Mouse (Mus musculus) gastrocnemius, postnatal 25 days (tissue): ENCODE results near the gene Cyb561a3. TPM values are rescaled to one million over a fixed set of nuclear protein-coding genes. Genes with fewer than 3 reads are reported as not detected.
A peak's percentile ranks its signal among the peaks of the same experiment; 100 is the strongest.

Source experiments
- DNase-seq: peaks from one replicate; pipeline ENCODE4 v3.0.0; 2022
- total RNA-seq, 2 experiments: library from RNA; stranded (reverse); gene quantifications; 1 replicate in 1 of 2; 2 replicates in 1 of 2; pipeline ENCODE4 v1.2.3; 2021

Gene Cyb561a3
- total RNA-seq, 2 experiments from 2014 or later: 4.5 to 6.2 TPM

DNA sequence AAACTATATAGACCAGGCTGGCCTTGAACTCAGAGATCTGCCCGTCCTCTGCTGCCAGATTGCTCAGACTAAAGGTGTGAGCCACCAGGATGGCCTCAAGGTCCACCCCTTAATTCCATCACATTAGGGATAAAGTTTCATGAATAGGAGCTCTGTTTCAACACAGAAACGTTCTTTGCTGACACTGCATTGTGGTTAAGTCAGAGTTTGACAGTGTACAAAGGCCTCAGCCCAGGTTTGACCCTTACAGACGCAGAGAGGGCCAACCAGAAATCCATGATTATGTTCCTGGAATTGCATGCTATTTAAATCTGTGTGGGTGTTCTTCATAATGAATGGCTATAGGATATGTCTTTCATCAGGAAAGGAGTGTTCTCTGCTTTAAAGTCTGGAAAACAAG, 13.3 kb downstream of the Cyb561a3 start:
- no peak for DNase-seq

DNA sequence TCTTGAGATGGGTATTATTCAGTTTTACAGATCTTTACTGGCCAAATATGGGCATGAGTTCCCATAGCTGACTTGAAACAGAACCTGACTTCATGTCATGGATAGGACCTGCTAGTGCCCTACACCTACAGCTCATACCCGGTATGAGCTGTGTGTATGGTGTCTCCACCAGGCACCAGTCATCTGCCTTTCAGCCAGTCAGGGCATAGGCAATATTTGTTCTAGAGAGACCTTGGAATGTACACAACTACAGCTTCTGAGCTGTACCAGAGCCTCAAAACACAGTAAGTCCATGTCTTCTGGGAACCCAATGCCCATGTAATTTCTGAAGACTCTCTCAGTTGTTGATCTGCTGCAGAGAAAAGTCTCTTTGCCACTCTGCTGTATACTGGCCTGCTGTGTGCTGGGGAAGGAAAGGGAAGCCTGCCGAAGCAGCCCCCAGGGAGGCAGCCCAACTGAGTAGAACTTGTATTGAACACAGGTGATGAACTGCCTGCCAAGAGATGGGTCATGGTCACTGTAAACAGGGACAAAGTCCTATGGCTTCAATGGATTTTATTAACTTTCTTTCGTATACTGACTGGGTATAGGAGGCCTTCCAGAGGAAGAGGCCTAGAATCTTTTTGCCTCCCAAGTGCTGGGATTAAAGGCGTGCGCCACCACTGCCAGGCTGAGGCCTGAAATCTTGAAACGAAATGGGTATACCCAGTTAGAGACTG, 14.8 kb downstream of the Cyb561a3 start:
- no peak for DNase-seq

DNA sequence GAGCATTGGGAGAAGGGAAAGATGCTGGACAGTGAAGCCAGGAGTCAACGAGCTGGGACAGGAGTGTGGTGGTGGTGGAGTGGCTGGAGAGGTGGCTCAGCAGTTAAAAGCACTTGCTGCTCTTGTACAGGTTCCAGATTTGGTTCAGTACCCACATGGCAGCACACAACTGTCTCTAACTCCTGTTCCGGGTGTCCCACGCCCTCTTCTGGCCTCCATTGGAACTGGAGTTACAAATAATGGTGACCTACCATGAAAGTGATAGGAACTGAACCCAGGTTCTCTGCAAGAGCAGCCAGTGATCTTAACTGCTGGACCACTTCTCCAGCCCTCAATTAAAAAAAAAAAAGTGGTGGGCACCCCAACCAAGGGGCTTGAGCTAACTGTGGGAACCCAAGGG, 21.2 kb downstream of the Cyb561a3 start:
- no peak for DNase-seq

DNA sequence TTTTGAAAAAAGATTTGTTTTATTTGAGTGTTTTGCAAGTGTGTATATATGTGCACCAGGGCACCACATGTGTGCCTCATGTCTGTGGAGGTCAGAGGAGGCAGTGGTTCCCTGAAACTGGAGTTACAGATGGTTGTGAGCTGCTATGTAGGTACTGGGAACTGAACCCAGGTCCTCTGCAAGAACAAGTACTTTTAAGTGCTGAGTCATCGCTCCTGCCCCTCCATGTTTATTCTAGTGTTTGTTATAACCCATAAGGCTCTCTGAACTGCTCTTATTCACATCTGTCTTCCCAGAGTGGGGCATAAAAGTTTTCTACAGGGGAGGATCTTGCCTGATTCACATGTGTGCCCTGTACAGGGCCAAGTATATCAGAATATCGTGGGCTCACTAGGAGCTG, 22.7 kb downstream of the Cyb561a3 start:
- no peak for DNase-seq

DNA sequence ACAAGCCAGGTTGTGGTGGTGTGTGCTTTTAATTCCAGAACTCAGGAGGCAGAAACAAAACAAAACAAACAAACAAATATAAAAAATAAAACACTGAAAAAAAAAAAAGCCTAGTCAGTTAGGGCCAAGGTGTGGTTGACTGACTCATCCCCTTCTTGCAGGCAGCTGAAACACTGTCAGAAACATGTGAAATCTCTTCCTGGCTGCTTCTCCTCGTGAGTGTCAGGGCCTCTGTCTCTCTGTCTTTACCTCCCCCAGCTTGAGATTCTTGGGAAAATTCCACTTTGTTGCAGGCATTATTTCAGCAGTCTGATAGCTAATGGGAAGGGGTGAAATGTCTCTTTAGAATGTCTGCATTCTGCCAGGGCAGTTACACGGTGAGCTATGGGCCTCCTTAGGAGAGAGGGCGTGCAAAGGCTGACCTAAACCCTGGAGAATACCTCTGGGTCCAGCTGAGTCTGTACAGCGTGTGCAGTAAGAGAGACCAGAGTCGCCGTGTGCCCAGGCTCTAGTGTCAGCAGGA, 25.3 kb downstream of the Cyb561a3 start:
- DNase-seq: no peak

DNA sequence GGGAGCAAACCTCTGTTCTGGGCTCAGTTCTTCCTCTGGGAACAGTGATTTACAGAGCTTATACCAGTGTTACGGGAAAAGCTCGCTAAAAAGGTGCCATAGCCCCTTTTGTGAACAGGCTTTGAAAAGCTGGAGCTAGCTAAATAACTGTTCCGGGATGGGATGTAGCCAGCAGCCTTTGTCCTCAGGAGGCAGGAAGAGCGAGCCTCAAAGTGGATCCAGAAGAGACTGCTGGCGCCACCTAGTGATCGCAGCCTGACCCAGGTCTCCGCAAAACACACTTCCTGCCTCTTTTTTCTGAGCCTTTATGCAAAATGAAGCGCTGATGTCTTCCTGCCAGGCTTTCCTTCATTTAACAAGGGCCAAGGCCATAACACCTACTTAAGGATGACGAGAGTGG, 25.8 kb downstream of the Cyb561a3 start:
- peak; percentile 80 for DNase-seq

DNA sequence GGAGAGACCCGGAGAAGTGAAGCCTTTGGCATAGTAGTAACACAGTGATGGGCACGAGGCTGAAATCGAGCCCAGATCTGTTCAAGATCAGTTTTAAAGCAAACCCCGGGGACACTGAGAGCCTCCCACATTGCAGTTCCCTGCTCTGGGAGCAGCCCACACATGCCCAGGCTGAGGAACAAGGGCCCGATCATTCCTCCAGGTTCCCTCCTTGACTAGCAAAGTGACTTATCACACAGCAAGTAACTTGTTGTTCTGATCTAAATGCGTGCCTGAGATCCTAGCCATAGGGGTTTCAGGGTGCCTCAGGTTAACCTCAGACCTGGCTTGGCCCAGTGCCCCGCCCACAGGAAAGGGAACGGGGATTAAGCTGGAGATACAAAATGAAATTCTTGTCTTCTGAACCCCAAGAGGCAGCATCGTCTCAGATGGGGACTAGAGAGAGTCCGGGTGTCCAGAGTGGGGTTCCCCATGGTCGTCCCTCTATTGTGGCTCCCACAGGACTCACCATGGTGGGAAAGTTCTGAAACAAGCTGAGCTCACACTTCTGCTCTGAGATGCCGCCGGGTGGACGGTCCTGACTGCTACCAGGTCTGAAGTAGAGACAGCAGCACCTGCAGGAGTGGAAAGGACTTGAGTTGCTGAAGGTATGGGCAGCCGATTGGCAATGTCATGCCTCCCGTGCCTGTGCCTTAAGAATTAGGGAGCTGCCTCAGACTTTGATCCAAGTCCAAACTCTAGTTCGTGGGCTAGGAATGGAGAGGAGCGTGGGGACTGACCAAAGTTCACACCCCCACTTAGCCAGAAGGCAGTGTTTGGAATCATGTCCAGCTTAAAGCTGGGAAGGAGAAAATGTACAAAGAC, 26.9 kb downstream of the Cyb561a3 start:
- DNase-seq: no peak

DNA sequence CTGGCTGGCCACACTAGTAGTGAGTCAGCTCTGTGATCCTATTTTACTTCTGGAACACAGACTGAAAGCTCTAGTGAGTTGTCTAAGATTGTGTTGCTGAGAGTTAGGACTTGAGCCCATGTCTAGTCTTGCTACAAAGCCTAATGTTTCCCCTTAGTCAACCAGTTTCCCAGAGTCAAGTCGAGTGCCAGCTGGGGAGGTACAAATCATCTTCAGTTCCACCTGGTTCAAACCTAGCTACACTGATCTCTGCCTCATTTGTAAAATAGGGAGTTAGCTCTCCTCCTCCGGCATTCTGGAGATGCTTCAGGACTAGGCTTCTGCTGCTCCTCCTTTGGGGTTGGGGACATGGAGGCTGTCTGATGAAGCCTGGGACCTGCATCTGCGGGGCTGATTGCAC, 27.6 kb downstream of the Cyb561a3 start:
- DNase-seq: no peak

DNA sequence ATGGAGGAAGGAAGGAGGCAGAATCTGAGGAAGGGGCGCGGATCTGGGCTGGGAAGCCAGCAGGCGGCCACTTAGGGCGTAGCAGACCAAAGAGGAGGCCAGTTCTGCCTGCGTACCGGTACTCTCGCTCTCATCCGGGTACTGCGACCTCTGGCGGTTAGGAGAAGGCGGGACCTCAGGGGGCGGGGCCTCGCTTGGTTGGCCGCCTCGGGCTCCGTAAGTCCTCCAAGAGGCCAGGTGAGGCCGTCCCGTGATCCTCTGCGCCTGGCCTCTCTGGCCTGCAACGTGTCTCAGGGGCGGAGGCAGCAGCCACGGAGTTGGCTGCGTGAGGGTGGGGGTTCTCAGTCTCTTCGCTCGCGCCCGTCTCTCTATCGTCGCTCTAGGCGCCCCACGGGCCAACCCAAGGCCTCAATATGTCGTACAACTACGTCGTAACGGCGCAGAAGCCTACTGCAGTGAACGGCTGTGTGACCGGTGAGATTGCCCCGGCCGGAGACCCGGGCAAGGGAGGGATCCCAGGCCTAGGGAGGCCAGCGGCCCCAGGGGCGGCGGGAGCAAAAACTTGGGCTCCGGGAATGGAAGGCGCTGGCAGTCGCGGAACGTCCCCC, 28.4 kb downstream of the Cyb561a3 start, which contains the start of the genes Ddb1 and Tkfc:
Gene Ddb1 (plus strand): TSS at position 35 of the 608 bp plus-strand sequence.
Gene Tkfc (minus strand): TSS at position 362 of the 608 bp plus-strand sequence.
- DNase-seq: peak; percentile 98

DNA sequence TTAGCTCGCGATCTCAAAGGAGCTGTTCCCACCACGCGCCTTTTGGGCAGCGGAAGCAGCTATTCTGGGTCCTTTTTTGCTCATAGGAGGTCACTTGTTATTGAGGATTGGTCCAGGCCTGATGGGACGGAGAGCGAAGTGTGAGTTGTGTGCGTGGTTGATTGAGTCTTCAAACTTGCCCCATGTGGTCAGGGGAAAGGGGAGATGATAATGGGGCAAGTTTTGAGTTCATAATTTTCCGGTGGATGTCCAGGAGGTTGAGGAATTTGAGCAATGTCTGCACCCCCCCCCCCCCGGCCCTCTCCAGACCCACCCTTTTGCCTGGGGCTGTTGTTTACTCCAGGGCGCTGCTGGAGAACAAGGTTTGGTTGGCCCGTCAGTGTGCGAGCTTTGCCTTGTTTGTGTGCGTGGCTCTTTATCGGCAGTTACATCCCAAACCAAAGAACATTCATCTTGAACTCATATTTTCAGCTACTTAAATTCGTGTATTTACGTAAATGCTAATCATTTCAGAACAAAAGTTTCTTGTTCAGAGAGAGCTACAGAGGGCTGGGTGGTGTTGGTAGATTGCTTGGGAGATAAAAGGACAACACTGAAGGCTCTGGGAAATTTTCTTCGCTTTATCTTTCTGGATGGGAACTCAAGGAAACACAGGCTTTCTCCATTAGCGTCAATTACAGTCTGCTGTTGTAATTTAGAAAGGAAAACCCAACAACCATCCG, 29.1 kb downstream of the Cyb561a3 start:
- DNase-seq: no peak

DNA sequence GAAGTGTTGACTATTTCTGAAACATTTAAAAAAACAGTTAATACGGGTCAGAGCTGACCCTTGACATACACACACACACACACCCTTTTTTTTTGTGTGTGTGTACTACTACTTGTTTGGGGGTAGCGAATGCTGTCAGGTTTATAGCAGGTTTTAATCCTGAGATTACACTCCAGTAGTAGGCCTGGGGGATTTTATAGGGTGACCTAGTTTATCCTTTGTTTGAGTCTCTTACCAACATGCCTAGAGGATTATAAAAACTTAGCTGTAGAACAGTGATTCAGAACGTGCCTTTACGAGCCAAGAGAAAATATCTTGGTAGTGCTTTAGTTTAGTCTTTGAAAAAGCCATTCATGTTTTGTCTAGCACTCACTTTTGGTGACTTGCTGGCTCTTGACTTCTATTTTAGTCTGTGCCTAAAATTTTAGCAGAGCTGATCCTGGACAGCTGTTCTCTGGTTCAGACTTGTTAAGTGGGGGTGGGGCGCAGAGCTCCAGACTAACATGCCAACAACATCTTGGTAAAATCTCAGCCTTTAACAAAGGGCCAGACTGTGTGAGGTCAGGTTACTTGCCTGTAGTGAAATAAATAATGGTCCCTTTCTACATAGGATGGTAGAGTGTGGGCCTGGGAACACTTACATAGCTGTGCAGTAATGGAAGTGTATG, 31.7 kb downstream of the Cyb561a3 start:
- no peak for DNase-seq

DNA sequence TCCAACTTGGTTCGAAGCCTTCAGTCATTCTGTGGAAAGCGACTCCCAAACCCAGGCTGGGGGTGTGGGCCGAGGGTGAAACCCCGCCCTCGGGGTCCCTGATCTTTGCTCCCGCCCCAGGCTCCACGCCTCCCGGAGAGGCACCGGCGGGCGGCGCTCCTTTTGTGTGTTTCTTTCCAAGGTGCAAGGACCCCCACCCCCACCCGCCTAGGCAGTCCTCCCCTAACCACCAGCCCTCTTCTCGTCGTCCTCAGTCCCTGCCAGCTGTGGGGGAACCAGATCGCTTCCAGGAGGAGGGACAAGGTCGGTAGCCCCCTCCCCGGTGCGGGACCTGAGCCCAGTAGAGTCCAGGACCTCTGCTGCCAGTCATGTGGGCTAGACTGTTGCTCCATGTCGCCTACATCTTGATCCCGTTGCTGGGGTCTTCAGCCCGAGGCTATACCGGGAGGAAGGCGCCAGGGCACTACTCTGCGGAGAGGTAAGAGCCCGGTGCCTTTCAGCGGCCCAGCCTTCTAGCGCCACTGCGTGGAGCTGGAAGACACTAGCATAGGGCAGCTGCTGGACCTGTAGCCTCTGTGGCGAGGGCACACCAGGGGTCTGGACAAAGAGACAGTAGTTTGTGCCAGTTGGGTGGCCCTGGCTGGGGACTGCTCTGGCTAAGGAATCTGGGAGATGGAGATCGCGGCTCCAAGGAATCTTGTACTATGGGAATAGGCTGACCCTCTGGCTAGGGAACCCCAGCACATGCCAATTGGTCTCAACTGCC, 57.3 kb downstream of the Cyb561a3 start, which contains the start of gene Vwce:
Gene Vwce (plus strand): TSS at position 108 of the 766 bp plus-strand sequence.
- peak; percentile 19 for DNase-seq

DNA sequence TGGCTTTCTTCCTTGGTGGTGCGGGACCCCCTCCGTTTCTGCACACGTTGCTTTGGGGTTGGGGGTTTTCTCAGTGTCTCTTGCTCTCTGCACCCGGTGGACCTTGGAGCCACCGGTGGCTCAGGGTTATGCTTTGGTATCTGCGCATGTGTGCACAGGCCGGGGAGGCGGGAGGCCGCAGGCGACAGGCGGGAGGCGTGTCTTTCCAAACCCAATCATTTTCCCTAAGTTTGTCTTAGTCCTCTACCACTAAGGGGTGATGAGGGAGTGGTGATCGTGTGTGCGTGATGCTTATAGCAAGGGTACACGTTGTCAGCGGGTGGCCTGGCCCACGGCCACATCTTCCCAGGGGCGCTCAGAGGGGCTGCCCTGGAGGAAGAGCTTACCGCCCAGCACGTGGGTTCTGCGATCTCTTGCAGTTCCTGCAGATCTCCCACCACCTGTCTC, 57.9 kb downstream of the Cyb561a3 start:
- DNase-seq: peak; percentile 41

DNA sequence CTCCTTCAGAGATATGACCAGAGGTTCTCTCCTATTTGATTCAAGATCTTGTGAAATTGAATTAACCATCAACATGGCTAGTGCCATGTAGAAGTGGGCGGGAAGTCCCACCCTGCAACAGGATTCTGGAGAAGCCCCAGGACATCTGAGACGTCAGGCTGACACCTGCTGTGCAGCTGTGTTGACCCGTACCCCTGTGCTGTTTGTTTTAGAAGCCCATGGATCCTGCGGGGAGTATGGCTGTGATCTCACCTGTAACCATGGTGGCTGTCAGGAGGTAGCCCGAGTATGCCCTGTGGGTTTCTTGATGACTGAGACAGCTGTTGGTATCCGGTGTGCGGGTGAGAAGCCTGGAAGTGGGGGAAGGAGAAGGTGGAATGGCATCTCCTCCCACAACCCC, 60.9 kb downstream of the Cyb561a3 start:
- no peak for DNase-seq

DNA sequence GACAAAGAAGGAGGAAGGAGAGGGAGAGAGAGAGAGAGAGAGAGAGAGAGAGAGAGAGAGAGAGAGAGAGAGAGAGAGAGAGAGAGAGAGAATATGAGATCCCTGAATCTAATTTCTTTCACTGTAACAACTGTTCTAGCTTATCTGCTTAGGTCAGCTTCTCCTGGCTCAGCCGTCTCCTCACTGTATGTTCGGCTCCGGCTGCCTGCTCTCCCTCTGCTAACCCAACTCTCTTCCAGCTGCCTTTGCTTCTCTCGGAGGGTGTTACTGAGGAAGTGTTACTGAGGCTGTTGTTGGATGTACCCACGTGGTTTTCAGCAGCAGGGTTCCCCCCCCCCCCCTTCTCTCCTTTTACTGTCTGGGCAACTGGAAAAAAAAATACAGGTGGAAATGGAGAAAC, 63.1 kb downstream of the Cyb561a3 start:
- no peak for DNase-seq

DNA sequence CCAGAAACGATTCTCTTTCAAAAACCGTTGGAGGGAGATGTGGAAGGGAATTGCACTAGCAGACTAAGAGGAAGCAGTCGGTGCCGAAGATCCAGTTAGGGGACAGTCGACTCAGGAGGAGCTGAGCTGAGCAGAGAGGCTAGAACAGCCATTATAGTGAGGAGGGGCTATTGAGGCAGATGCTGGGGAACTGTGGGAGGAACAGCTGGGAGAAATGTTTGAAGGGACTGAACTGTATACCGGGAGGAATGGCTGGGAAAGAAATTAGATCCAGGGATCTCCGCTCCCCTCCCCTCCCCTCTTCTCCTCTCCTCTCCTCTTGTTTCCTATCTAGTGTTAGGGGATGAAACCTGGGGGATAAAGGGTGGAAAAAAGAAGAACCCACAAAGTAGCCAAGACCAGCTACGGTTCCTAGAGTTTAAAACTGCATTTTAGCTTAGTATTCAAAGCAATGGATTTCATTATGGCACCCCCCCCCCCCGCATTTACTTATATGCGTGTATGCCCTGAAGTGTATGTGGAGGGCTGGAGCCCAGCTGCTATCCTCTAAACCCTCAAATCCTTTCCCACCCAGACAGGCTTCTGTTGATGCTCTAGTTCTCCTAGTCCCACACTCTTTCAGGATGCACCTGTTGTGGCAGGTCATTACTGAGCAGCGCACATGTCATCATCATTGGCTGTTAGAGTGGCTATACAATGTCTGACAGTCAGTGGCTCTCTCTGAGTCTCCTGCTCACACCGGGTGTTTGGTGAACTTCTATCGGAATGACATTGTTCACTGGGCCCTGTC, 63.8 kb downstream of the Cyb561a3 start:
- no peak for DNase-seq
